Mouse (Mus musculus) ES-Bruce4 (cell line): ENCODE measurements around the gene Map7d1. TPM values are rescaled to one million over a fixed set of nuclear protein-coding genes. Genes with fewer than 3 reads are reported as not detected.

Source experiments
- H3K27ac ChIP-seq: 2 replicates; pipeline ENCODE4 v1.5.1; 2012; ENCODE audit warnings: low read length, inconsistent platforms; ENCODE audit not compliant: insufficient read depth
- H3K27me3 ChIP-seq: 2 replicates; pipeline ENCODE4 v1.6.1; 2012; ENCODE audit warnings: mild to moderate bottlenecking, low read length, inconsistent platforms; ENCODE audit not compliant: control insufficient read depth, poor library complexity, insufficient read depth, severe bottlenecking
- H3K36me3 ChIP-seq: 2 replicates; pipeline ENCODE4 v1.6.1; 2012; ENCODE audit warnings: inconsistent platforms, mild to moderate bottlenecking, low read length, moderate library complexity; ENCODE audit not compliant: control insufficient read depth, poor library complexity, insufficient read depth, severe bottlenecking
- H3K4me1 ChIP-seq: one replicate; pipeline ENCODE4 v1.8.1; 2011; ENCODE audit warnings: low read length; ENCODE audit not compliant: control insufficient read depth, insufficient read depth
- H3K4me3 ChIP-seq: 2 replicates; pipeline ENCODE4 v1.5.1; 2011; ENCODE audit warnings: low read depth, mild to moderate bottlenecking, low read length
- H3K9ac ChIP-seq: 2 replicates; pipeline ENCODE4 v1.6.1; 2012; ENCODE audit warnings: low read depth, mild to moderate bottlenecking, inconsistent platforms; ENCODE audit not compliant: poor library complexity, severe bottlenecking
- H3K9me3 ChIP-seq: replicated peaks from 2 replicates; pipeline ENCODE4 v1.6.1; 2012; ENCODE audit warnings: mild to moderate bottlenecking, low read length, inconsistent platforms; ENCODE audit not compliant: control insufficient read depth, poor library complexity, insufficient read depth, severe bottlenecking
- CTCF ChIP-seq: IDR thresholded peaks from one replicate; pipeline ENCODE4 v1.8.1; 2011; ENCODE audit warnings: low read depth, low read length
- EP300 ChIP-seq: IDR thresholded peaks from 2 replicates; pipeline ENCODE4 v1.6.1; 2011; ENCODE audit warnings: low read depth, low read length; ENCODE audit not compliant: insufficient read depth
- POLR2A ChIP-seq: IDR thresholded peaks from one replicate; pipeline ENCODE4 v1.8.1; 2011; ENCODE audit warnings: low read length; ENCODE audit not compliant: insufficient read depth
- polyA plus RNA-seq: library from polyadenylated mRNA; stranded (reverse); fragments of >200 nt; gene quantifications from 2 replicates; pipeline ENCODE4 v1.2.4, GENCODE M21; 2011; ENCODE audit warnings: low read depth; ENCODE audit not compliant: missing spikeins, insufficient read depth, insufficient read length

Map7d1 gene
- polyA plus RNA-seq, 1 experiment: 29.0 TPM

- no peak for TF ChIP-seq CTCF
- H3K4me3 ChIP-seq: no peak overlapping the region
- H3K9me3 ChIP-seq: no peaks in the 10 kb centered on the region
- H3K27ac ChIP-seq: no peak overlapping the region
- H3K4me1 ChIP-seq: peaks cover 1% of the 10 kb centered on the region
- peaks cover 28% of the 10 kb centered on the region for H3K36me3 ChIP-seq
- H3K27me3 ChIP-seq: no peaks in the 10 kb centered on the region
- H3K9ac ChIP-seq: peak overlapping the region; percentile 94
Observed at GRCm38 (mm10) chr4:126199556-126199955, 56.6 kb downstream of the Map7d1 start.

DNA sequence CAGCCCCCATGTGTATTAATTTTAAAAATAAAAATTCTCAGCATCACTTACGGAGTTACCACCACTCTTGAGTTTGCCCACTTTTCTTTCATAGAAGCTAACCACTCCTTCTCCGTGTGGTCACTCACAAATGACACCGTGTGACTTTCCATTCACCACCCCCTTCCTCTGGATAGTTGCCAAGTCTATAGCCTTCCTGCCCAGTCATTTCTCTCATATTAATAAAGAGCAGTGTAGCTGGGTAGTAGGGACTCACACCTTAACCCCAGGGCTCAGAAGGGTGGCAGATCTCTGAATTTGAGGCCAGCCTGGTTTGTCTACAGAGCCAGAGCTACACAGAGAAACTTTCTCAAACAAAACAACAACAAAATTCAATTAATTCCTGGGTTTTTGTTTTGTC lies 58.7 kb downstream of the Map7d1 start:
- Histone ChIP-seq H3K4me1 (no peaks in the 10 kb centered on the region), H3K9ac (no peak overlapping the region), H3K27ac (no peak overlapping the region), H3K9me3 (no peaks in the 10 kb centered on the region), H3K4me3 (no peak overlapping the region), H3K27me3 (no peaks in the 10 kb centered on the region), H3K36me3 (peaks cover 46% of the 10 kb centered on the region)
- TF ChIP-seq POLR2A (no peak), CTCF (no peak), EP300 (no peak)

DNA sequence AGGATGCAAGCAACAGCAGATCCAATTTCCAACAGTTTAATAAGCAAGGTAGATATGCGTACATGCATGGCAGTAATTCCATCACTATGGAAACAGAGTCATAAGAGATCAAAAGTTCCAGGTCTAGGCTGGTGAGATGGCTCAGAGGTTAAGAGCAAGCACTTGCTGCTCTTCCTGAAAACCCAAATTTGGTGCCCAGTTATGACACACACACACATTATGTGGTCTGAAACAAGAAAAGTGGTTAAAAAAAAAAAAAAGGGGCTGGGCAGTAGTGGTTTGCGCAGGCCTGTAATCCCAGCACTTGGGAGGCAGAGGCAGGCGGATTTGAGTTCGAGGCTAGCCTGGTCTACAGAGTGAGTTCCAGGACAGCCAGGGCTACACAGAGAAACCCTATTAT lies 61.2 kb downstream of the Map7d1 start:
- Histone ChIP-seq H3K36me3 (peaks cover 66% of the 10 kb centered on the region), H3K4me1 (no peaks in the 10 kb centered on the region), H3K4me3 (no peak overlapping the region), H3K9ac (no peak overlapping the region), H3K9me3 (no peaks in the 10 kb centered on the region), H3K27ac (no peak overlapping the region), H3K27me3 (no peaks in the 10 kb centered on the region)
- no peak for TF ChIP-seq POLR2A
- TF ChIP-seq CTCF: no peak
- no peak for TF ChIP-seq EP300

GRCm38 (mm10) chr4:126194216-126194615 lies 61.9 kb downstream of the Map7d1 start:
- no peaks in the 10 kb centered on the region for H3K27me3 ChIP-seq
- H3K9ac ChIP-seq: no peak overlapping the region
- no peaks in the 10 kb centered on the region for H3K4me1 ChIP-seq
- no peaks in the 10 kb centered on the region for H3K9me3 ChIP-seq
- no peak for TF ChIP-seq CTCF
- TF ChIP-seq POLR2A: no peak
- no peak for TF ChIP-seq EP300
- H3K4me3 ChIP-seq: no peak overlapping the region
- no peak overlapping the region for H3K27ac ChIP-seq
- peaks cover 68% of the 10 kb centered on the region for H3K36me3 ChIP-seq

DNA sequence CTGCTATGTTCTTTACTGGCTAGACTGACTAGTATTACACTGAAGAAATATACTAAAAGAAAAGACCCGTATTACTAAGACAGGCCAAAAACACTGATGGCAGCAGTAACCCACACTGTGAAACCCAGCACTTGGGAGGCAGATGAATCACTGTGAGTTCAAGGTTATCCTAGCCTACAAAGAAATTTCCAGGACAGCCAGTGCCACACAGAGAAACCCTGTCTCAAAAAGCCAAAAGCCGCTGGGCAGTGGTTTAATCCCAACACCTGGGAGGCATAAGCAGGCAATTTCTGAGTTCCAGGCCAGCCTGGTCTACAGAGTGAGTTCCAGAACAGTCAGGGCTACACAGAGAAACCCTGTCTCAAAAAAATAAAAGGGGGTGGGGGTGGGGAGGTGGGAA lies 65.5 kb downstream of the Map7d1 start:
- Histone ChIP-seq H3K9me3 (no peaks in the 10 kb centered on the region), H3K27me3 (no peaks in the 10 kb centered on the region), H3K4me1 (no peaks in the 10 kb centered on the region), H3K36me3 (peaks cover 66% of the 10 kb centered on the region), H3K9ac (no peak overlapping the region), H3K27ac (no peak overlapping the region), H3K4me3 (no peak overlapping the region)
- TF ChIP-seq EP300: no peak
- no peak for TF ChIP-seq POLR2A
- no peak for TF ChIP-seq CTCF

DNA sequence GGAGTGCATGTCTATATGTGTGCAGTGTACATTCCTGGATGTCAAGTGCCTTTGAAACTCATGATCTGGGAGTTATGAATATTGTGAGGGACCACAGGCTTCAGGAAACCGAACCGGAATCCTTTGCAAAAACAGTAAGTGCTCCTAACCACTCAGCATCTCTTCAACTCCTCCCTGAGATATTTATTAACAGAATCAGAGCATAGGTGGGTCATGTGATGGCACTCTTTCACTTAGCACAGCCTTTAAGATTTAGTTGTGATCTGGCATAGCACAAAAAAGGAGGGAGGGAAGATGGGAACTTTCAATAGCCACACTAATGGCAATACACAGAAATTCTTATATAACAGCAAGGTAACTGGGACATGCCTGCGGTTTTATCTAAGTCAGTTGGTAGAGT lies 69.0 kb downstream of the Map7d1 start:
- Histone ChIP-seq H3K9me3 (no peaks in the 10 kb centered on the region), H3K27ac (no peak overlapping the region), H3K4me3 (no peak overlapping the region), H3K9ac (no peak overlapping the region), H3K36me3 (peaks cover 61% of the 10 kb centered on the region), H3K4me1 (peaks cover 1% of the 10 kb centered on the region), H3K27me3 (no peaks in the 10 kb centered on the region)
- no peak for TF ChIP-seq POLR2A
- TF ChIP-seq CTCF: no peak
- TF ChIP-seq EP300: no peak
